Mouse (Mus musculus) urinary bladder, postnatal 36 days (tissue): ENCODE measurements around the gene Olfr522.
A peak's percentile ranks its signal among the peaks of the same experiment; 100 is the strongest.
"Not testable (repeated sequence)": the region's sequence is repeated elsewhere in the genome, so short reads cannot be mapped to it uniquely, and the experiment has no call there.

Source experiments
- DNase-seq, 2 experiments: peaks; one replicate each; pipeline ENCODE4 v3.0.0; 2022; ENCODE audit warnings: low spot score in 2 of 2, mixed read lengths in 1 of 2

The Olfr522 gene

GRCm38 (mm10) chr7:140160363-140160762 lies 4.2 kb downstream of the Olfr522 start:
- DNase-seq = no peak

DNA sequence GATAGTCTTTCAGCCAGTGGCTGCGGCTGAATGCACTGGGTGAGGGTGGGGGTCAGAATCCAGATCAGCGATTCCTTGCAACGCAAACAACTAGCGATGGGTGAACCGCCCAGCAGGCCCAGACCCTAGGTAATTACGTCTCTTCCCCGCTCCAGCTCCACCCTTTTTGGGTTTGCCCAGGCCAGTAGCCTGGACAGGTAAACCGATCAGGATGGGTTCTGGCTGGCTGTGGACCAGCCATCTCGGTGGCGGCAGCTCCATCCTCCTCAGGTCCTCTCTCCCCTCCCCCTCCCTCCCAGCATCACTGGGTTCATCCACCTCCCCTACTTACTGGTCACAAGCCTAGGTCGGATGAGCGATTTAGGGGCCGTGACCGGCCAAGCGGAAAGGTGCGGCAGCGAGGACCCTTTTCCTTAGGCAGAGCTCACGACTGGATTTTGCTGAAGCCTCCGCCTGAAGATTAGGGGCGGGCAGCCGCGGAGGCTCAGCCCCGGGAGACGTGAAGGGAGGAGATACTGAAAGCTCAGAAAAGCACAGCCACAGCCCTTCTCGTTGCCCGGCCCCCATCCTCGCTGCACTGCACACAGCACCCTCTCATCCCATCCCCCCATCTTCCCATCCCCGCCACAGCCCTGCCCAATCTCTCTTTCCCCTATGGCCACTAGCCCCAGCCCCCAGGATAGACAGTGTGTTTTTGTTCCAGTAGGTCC lies 10.2 kb downstream of the Olfr522 start, which contains the start of gene Sprn:
Gene Sprn, minus strand, starts transcription at position 660 of the 710 bp plus-strand sequence.
- no peak for DNase-seq

- DNase-seq = no peak
These were observed 10.7 kb downstream of the Olfr522 start for GRCm38 (mm10) chr7:140153829-140154217.

- no peak for DNase-seq
These were observed 11.2 kb downstream of the Olfr522 start for GRCm38 (mm10) chr7:140153383-140153782.

GRCm38 (mm10) chr7:140144550-140144949 lies 20.0 kb downstream of the Olfr522 start:
- no peak for DNase-seq

GRCm38 (mm10) chr7:140141350-140141749 lies 23.2 kb downstream of the Olfr522 start:
- peak; percentile 60 to 71 for DNase-seq

DNA sequence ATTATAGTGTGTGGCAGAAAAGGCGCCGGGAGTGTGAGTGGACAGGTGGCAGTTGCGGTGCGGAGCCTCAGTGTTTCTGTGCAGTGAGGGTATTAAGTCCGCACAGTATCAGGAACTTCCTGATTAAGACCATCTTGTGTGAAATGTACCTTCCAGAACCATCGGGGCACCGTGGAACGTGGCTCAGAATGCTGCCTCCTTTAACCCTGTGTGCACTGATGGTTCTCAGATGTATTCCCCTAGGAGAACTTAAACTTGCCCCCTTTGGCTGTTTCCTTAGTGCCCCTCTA lies 26.6 kb downstream of the Olfr522 start:
- DNase-seq = no peak

- peak; percentile 96 for DNase-seq
These were observed 27.2 kb downstream of the Olfr522 start, which contains the start of gene Mtg1 for GRCm38 (mm10) chr7:140137135-140138020. Mtg1 (plus strand) TSS chr7:140137564.

DNA sequence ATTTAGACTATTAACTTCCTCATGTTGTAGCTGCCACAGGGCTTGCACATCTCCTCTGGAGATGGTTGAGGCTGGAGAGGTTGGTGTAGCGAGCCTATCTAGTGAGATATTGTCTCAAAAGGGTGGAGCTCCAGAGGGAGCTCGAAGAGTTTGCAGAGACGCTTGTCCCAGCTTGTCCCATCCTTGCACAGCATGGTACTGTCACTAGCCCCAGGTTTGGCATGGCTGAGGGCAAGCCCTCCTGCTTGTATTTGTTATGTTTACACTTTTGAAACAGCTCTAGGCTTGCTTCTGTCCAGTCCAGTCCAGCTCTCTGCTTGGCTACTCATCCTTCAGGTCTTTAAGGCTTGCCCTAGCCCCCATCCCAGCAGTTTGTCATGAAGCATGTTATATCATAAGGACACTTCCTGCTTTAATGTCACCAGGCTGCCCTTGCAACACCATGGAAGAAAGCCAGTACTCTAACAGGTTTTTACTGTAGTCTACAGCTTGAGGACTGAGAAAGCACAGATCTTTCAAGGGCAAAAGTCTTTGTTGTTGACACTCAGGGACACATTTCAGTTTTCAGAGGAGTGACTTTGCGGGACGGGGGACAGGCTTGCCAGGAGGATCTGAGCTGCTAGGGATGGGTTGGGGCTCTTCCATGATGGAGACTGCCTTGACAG lies 29.3 kb downstream of the Olfr522 start:
- DNase-seq = peak; percentile 47 to 61

DNA sequence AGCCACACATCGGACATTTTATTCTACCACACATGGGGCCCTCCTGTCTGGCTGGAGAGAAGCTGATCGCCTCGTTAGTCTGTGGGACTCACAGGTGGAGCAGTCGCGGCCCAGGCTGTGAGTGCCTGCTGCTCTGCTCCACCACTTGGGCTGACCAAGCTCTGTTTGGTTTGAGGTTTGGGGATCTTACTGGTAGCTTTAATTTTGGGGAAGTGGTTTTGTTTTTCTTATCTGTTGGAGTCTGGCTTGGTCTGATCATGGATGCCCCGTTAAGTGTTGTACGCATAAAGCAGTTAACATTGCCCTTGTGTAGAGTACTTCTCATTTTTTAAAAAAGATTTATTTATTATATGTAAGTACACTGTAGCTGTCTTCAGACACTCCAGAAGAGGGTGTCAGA lies 30.5 kb downstream of the Olfr522 start:
- DNase-seq = not testable (repeated sequence)

GRCm38 (mm10) chr7:140132184-140132583 lies 32.4 kb downstream of the Olfr522 start:
- DNase-seq = not testable (repeated sequence)

DNA sequence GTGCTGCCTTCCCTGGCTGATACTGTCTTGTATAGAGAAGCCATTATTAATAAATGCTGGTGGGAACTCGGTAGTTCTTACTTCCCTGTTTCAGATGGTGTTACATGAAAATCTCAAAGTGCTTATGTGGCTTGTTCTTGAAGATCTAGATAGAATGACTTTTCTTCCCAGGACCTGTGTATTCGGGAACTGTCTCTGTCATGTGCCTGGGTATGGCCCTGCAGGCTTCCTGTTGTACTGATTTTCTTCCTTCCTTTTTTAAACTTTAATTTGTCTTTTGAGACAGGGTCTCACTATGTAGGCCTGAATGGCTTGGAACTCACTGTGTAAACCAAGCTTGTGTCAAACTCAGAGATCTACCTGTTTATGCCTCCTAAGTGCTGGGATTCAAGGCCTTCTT lies 36.7 kb downstream of the Olfr522 start:
- no peak for DNase-seq

- DNase-seq = no peak
These were observed 37.6 kb downstream of the Olfr522 start for GRCm38 (mm10) chr7:140126934-140127333.

- no peak for DNase-seq
These were observed 38.6 kb downstream of the Olfr522 start for GRCm38 (mm10) chr7:140126022-140126350.

DNA sequence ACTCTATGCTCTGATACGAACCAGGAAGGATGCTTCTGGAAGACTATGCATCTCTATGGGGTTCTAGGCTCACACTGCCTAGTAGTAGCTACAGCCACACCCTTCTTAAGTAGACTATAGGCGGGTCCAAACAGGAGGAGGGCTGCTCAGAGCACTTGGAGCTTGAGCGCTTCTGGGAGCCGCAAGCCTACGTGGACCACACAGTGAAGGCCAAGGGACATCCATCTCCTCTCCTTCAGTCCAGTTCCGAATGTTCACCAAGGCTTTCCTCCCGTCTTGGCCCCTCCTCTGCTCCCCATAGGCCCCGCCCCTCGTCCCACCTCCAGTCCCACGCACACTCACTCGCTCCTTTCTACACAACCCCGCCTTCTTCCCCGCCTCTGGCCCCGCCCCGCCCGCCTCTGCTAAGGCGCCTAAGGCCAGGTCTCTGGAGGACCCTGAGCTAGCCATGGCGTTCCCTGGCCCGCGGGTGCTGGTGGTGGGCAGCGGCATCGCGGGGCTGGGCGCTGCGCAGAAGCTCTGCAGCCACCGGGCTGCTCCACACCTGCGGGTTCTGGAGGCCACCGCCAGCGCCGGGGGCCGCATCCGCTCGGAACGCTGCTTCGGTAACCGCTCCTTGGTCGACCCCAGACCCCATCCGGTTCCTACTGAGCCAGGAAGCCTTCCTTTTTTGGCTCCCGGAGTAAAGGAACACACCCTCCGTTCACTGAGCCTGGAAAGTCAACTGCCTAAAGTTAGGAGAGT lies 39.1 kb downstream of the Olfr522 start:
- DNase-seq = peak; percentile 93 to 95

GRCm38 (mm10) chr7:140124382-140124781 lies 40.2 kb downstream of the Olfr522 start:
- no peak for DNase-seq

- no peak for DNase-seq
These were observed 41.8 kb downstream of the Olfr522 start for GRCm38 (mm10) chr7:140122765-140123164.

- DNase-seq = peak in 1 of 2 experiments; percentile 29
These were observed 43.1 kb downstream of the Olfr522 start for GRCm38 (mm10) chr7:140121338-140121910.

DNA sequence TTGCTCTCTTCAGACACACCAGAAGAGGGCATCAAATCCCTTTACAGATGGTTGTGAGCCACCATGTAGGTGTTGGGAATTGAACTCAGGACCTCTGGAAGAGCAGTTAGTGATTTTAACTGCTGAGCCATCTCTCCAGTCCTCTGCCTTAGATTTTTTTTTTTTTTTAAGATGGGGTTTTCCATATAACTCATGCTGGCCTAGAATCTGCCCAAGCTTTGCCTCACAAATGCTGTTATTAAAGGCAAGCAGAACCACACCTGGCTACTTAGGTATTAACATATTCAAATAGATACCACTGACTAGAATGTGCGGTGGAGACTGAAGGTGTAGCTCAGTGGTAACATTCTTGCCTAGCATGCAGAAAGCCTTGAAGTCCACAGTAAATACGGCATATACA lies 44.1 kb downstream of the Olfr522 start:
- DNase-seq = no peak

GRCm38 (mm10) chr7:140116329-140117054 lies 48.1 kb downstream of the Olfr522 start, which contains the start of gene Echs1:
Echs1 (minus strand) TSS chr7:140116476.
- peak; percentile 89 to 94 for DNase-seq
